Mouse (Mus musculus): ENCODE measurements around the gene Cecr2. TPM values are rescaled to one million over a fixed set of nuclear protein-coding genes. Genes with fewer than 3 reads are reported as not detected.

The Cecr2 gene
- total and polyA plus RNA-seq, 2 experiments from 2014 or later: 1.1 to 11.1 TPM

- no peak for TF ChIP-seq CTCF (IDR thresholded peaks at IDR 0.05)
- ATAC-seq (ENCODE audit: low FRiP score): peak; percentile 75
- 0% methylated on average over 20 of the region's 21 CpGs for WGBS
Measured at GRCm38 (mm10) chr6:120665415-120665815, 754 bp upstream of the Cecr2 start.

GRCm38 (mm10) chr6:120666761-120667421, 722 bp downstream of the Cecr2 start:
- H3K4me1 ChIP-seq (ENCODE audit: insufficient read depth, low read length): no peaks in the 10 kb centered on the region
- TF ChIP-seq CTCF (IDR thresholded peaks at IDR 0.05): no peak
- H3K9me3 ChIP-seq (ENCODE audit: low read length): no peaks in the 10 kb centered on the region
- H3K9ac ChIP-seq (replicated peaks; ENCODE audit: low read length, poor library complexity, severe bottlenecking): peak overlapping the region; percentile 72
- H3K27me3 ChIP-seq (ENCODE audit: insufficient read depth, low read length): no peaks in the 10 kb centered on the region
- peak overlapping the region; percentile 87 for H3K4me3 ChIP-seq (ENCODE audit: low read depth, low read length)
- H3K36me3 ChIP-seq (ENCODE audit: insufficient read depth, low read length): no peaks in the 10 kb centered on the region
- peak; percentile 14 for DNase-seq (ENCODE audit: low spot score)
- H3K27ac ChIP-seq (ENCODE audit: low read depth, low read length): peak overlapping the region; percentile 77
- peak; percentile 42 for ATAC-seq (ENCODE audit: low FRiP score)
- WGBS: under 1% methylated on average over 81 of the region's 87 CpGs
- H3K4me2 ChIP-seq (ENCODE audit: low read depth, low read length, poor library complexity, severe bottlenecking): peak overlapping the region; percentile 74

More at GRCm38 (mm10) chr6:120665415-120665815, 754 bp upstream of the Cecr2 start:
- Histone ChIP-seq H3K4me2 (ENCODE audit: low read depth, low read length, poor library complexity, severe bottlenecking) (peak overlapping the region; percentile 74), H3K36me3 (ENCODE audit: insufficient read depth, low read length) (no peaks in the 10 kb centered on the region), H3K9ac (replicated peaks; ENCODE audit: low read length, poor library complexity, severe bottlenecking) (peak overlapping the region; percentile 72), H3K27ac (ENCODE audit: low read depth, low read length) (peak overlapping the region; percentile 68; the same call in 1 of the 2 replicates), H3K27me3 (ENCODE audit: insufficient read depth, low read length) (no peaks in the 10 kb centered on the region), H3K9me3 (ENCODE audit: low read length) (no peaks in the 10 kb centered on the region), H3K4me1 (ENCODE audit: insufficient read depth, low read length) (no peaks in the 10 kb centered on the region), H3K4me3 (ENCODE audit: low read depth, low read length) (peak overlapping the region; percentile 87)
- peak; percentile 73 for DNase-seq (ENCODE audit: low spot score)

GRCm38 (mm10) chr6:120667422-120667781, 1.2 kb downstream of the Cecr2 start:
- peak overlapping the region; percentile 74 for H3K4me2 ChIP-seq (ENCODE audit: low read depth, low read length, poor library complexity, severe bottlenecking)
- no peaks in the 10 kb centered on the region for H3K4me1 ChIP-seq (ENCODE audit: insufficient read depth, low read length)
- H3K4me3 ChIP-seq (ENCODE audit: low read depth, low read length): peak overlapping the region; percentile 87
- no peaks in the 10 kb centered on the region for H3K9me3 ChIP-seq (ENCODE audit: low read length)
- peak overlapping the region; percentile 77; the same call in 1 of the 2 replicates for H3K27ac ChIP-seq (ENCODE audit: low read depth, low read length)
- DNase-seq (ENCODE audit: low spot score) (peak; percentile 15), ATAC-seq (ENCODE audit: low FRiP score) (no peak)
- TF ChIP-seq CTCF (IDR thresholded peaks at IDR 0.05): no peak
- no peaks in the 10 kb centered on the region for H3K27me3 ChIP-seq (ENCODE audit: insufficient read depth, low read length)
- H3K9ac ChIP-seq (replicated peaks; ENCODE audit: low read length, poor library complexity, severe bottlenecking): peak overlapping the region; percentile 72
- under 1% methylated on average over 7 of the region's 7 CpGs for WGBS
- H3K36me3 ChIP-seq (ENCODE audit: insufficient read depth, low read length): no peaks in the 10 kb centered on the region

DNA sequence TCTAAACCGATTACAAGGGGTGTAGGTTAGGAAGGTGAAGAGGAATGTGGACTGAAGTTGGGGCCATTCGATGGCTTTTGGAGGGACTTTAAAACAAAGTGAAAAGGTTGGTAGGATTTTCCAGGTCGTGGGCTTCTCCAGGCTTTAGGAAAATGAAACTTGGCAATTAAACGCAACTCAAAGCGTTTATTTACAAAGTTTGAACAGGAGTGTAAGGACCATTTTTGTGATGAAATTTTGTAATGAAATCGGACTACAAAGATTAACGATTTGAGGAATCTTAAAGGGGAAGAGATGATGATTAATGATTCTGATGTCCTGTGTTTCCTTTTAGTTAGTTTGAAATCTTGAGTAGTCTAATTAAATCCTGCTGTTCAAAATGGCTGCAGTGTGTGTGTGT, 1.7 kb downstream of the Cecr2 start:
- H3K9ac ChIP-seq (replicated peaks; ENCODE audit: low read length, poor library complexity, severe bottlenecking): no peak overlapping the region
- H3K27me3 ChIP-seq (ENCODE audit: insufficient read depth, low read length): no peaks in the 10 kb centered on the region
- ATAC-seq (ENCODE audit: low FRiP score) (no peak), DNase-seq (ENCODE audit: low spot score) (no peak)
- H3K4me2 ChIP-seq (ENCODE audit: low read depth, low read length, poor library complexity, severe bottlenecking): peak overlapping the region; percentile 74
- TF ChIP-seq CTCF (IDR thresholded peaks at IDR 0.05): no peak
- no peaks in the 10 kb centered on the region for H3K4me1 ChIP-seq (ENCODE audit: insufficient read depth, low read length)
- no peak overlapping the region for H3K27ac ChIP-seq (ENCODE audit: low read depth, low read length)
- no peaks in the 10 kb centered on the region for H3K9me3 ChIP-seq (ENCODE audit: low read length)
- H3K4me3 ChIP-seq (ENCODE audit: low read depth, low read length): peak overlapping the region; percentile 87
- 21% methylated on average over 7 of the region's 7 CpGs for WGBS
- H3K36me3 ChIP-seq (ENCODE audit: insufficient read depth, low read length): no peaks in the 10 kb centered on the region

- 77% methylated on average over 5 of the region's 5 CpGs for WGBS
- no peak overlapping the region for H3K4me2 ChIP-seq (ENCODE audit: low read depth, low read length, poor library complexity, severe bottlenecking)
- no peaks in the 10 kb centered on the region for H3K36me3 ChIP-seq (ENCODE audit: insufficient read depth, low read length)
- H3K4me3 ChIP-seq (ENCODE audit: low read depth, low read length): no peak overlapping the region
- ATAC-seq (ENCODE audit: low FRiP score) (no peak), DNase-seq (ENCODE audit: low spot score) (no peak)
- no peaks in the 10 kb centered on the region for H3K9me3 ChIP-seq (ENCODE audit: low read length)
- no peaks in the 10 kb centered on the region for H3K27me3 ChIP-seq (ENCODE audit: insufficient read depth, low read length)
- TF ChIP-seq CTCF (IDR thresholded peaks at IDR 0.05): peak; percentile 46
- no peak overlapping the region for H3K27ac ChIP-seq (ENCODE audit: low read depth, low read length)
- H3K9ac ChIP-seq (replicated peaks; ENCODE audit: low read length, poor library complexity, severe bottlenecking): no peak overlapping the region
- H3K4me1 ChIP-seq (ENCODE audit: insufficient read depth, low read length): no peaks in the 10 kb centered on the region
Measured at GRCm38 (mm10) chr6:120674121-120674520, 8.0 kb downstream of the Cecr2 start.

- Histone ChIP-seq H3K4me1 (ENCODE audit: insufficient read depth, low read length) (no peaks in the 10 kb centered on the region), H3K27ac (ENCODE audit: low read depth, low read length) (no peak overlapping the region), H3K4me3 (ENCODE audit: low read depth, low read length) (no peak overlapping the region), H3K4me2 (ENCODE audit: low read depth, low read length, poor library complexity, severe bottlenecking) (no peak overlapping the region), H3K9ac (replicated peaks; ENCODE audit: low read length, poor library complexity, severe bottlenecking) (no peak overlapping the region), H3K36me3 (ENCODE audit: insufficient read depth, low read length) (no peaks in the 10 kb centered on the region), H3K9me3 (ENCODE audit: low read length) (no peaks in the 10 kb centered on the region), H3K27me3 (ENCODE audit: insufficient read depth, low read length) (no peaks in the 10 kb centered on the region)
- ATAC-seq (ENCODE audit: low FRiP score) (no peak), DNase-seq (ENCODE audit: low spot score) (no peak)
- peak; percentile 62 for TF ChIP-seq CTCF (IDR thresholded peaks at IDR 0.05)
- 91% methylated on average over 4 of the region's 4 CpGs for WGBS
Measured at GRCm38 (mm10) chr6:120674881-120675280, 8.7 kb downstream of the Cecr2 start.

All from midbrain, postnatal 0 days (tissue).